Mouse (Mus musculus) v-Abl transformed pro-B cells (cell line): ENCODE measurements around the gene Fam13c.
"Not testable (repeated sequence)": the region's sequence is repeated elsewhere in the genome, so short reads cannot be mapped to it uniquely, and the experiment has no call there.

Experiments used
- in situ Hi-C, 2 experiments: fragments of 400-800 bp; cut with MboI; formaldehyde crosslinking; loops; one replicate each; pipeline ENCODE4 v1.15.1; 2025; ENCODE audit not compliant: unreplicated experiment in 2 of 2

Gene Fam13c

GRCm38 (mm10) chr10:70439676-70440521 lies at the start of gene Fam13c:
TSS of gene Fam13c (plus strand) at chr10:70440481.
- in situ Hi-C loops, result no loop called here

DNA sequence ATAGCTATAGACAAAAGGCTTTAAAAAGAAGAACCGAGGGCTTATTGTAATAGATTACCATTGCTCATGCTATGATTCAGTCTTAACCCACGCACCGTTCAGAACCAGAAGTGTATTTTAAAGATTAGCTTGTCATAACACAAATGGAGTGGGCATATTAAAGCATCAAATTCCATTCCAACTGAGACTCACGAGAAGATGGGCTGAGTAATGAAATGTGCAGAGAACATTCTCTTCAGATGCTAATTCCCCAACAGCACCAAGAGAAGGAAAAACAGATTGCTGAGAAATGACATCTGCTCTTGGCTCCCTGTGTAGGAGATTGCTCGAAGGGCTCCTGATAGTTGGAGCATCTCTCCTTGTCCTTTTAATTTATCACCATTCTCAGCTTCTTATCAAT lies 44.4 kb upstream of the Fam13c start:
- in situ Hi-C loops, result no loop called here

- in situ Hi-C loops, result no loop called here
These were observed 42.1 kb upstream of the Fam13c start for GRCm38 (mm10) chr10:70398224-70398623.

- in situ Hi-C loops, result no loop called here
These were observed 38.3 kb upstream of the Fam13c start for GRCm38 (mm10) chr10:70402006-70402405.

DNA sequence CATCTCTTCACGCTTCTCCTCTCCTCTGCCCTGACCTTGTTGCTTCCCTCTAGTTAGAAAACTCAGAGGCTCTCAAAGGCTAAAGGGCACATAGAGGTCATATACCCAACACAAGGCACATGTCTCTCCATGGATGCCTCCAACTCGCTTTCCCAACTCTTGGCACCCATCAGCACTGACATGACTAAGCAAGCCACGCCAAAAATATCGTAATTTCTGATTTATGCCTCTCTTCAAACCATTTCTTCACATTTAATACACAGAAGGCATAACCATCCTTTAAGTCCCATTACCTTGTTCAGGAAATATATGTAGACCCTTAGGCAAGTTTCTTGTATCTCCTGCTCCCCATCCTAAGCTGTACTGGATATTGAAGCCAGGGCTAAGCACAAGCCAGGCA lies 37.6 kb upstream of the Fam13c start:
- in situ Hi-C loops, result no loop called here

DNA sequence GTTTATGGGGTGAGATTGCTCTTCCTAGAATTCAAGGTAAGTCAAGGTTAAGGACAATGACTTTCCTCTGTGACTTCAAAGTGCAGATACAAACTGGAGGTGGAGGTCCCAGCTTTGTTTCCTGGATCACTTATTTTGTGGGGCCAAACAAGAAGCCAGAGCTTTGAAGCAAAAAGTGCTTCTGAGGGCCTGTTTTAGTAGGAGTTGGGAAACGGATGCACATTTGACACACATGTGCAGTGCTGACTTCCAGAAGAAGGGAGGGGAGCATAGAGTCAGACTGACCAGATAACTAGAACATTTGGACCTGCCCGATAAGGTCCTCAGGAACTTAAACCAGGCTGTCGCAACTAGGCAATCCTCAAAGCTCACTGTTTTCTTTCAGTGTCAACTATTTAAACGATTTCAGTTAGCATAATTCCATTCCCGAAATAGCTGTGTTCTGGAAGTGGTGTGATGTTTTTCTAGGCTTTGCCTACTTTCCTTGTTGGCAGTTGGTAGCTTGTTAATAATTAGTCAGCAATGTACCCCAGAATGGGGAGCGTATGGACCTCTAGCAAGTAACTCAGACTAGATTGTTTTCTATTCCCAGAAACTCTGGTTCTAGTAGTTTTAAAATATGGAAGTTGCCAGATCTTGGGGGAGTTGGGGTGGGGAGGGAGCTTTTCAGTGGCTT lies 22.3 kb upstream of the Fam13c start:
- in situ Hi-C loops, result no loop called here

GRCm38 (mm10) chr10:70419282-70420264 lies 20.7 kb upstream of the Fam13c start:
- in situ Hi-C loops, result no loop called here

- in situ Hi-C loops, result no loop called here
These were observed 13.9 kb upstream of the Fam13c start for GRCm38 (mm10) chr10:70426373-70426772.

GRCm38 (mm10) chr10:70428121-70428662 lies 12.1 kb upstream of the Fam13c start:
- in situ Hi-C loops, result no loop called here

DNA sequence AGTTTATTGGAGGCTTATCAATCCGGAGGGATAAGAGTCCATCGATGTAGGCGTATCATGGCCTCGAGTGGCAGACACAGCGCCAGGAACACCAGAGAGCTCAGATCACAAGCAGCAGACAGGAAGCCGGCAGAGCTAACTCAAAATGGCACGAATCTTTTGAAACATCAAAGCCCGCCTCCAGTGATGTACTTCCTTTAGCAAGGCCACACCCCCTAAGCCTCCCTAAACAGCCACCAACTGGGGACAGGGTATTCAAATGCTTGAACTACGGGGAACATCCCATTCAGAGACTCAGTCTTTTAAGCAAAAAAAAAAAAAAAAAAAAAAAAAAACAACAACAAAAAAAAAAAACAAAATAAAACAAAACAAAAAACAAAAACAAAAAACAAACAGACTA lies 10.9 kb upstream of the Fam13c start:
- in situ Hi-C loops, result no loop called here

- in situ Hi-C loops, result no loop called here
These were observed 6.9 kb upstream of the Fam13c start for GRCm38 (mm10) chr10:70433334-70433733.

DNA sequence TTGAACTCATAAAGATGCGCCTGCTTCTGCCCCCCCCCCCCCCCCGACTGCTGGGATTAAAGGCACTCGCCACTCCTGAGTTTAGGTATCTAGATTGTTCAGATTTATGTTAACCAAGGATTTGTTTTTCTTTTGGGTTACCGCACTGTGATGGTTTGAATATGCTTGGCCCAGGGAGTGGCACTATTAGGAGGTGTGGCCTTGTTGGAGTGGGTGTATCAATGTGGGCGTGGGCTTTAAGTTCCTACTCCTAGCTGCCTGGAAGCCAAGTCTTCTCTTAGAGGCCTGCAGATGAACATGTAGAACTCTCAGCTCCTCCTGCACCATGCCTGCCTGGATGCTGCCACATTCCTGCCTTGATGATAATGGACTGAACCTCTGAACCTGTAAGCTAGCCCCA lies 6.5 kb upstream of the Fam13c start:
- in situ Hi-C loops, result not testable (repeated sequence)

DNA sequence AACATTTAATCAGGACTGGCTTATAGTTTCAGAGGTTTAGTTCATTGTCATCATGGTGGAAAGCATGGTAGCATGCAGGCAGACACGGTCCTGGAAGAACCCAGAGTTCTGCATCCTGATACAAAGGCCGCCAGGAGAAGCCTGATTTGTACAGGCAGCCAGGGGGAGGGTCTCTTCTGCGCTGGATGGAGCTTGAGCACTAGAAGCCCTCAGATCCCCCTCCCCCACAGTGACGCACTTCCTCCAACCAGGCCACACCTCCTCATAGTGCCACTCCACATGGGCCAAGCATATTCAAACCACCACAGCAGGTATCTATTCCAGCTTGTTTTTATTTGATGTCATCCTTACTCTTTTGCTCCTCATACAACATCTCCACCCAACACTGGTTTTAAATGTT lies 3.6 kb upstream of the Fam13c start:
- in situ Hi-C loops, result no loop called here

DNA sequence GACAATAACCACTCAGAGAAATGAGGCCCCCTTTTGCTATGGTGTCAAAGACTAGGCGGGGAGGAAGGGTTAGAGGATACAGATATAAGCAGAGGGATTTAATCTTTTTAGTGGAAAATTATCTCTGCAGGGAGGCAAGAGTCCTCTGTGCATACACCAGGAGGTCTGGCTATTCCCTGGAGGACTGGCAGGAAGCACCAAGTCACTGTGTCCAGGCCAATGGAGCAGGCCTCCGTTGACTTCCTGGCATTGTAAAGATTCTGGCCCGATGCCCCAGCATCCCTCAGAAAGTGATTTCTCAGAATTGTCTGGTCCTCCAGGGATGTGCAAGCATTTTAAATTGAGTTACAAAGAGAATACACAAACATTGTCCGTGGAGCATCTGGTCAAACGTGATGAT lies 3.0 kb upstream of the Fam13c start:
- in situ Hi-C loops, result no loop called here

GRCm38 (mm10) chr10:70440639-70441461 lies 569 bp downstream of the Fam13c start:
- in situ Hi-C loops, result no loop called here

DNA sequence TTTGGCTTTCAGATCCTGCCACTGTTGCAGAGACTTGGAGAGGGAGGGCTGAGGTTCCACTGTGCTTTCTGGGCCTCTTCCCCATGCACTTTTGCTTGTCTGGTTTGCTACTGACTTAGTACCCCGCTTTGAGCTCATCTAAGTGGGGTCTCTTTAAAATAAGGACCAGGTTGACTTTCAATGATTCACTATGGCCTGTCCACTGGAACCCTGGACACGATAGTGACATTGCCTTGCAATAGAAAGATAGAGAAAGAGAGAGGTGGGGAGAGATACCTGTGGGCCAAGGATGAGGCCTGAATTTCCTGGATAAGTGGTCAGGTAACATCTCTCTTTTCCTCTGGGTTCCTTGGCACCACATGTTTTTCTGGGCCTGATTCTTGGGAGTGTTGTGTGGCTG lies 1.9 kb downstream of the Fam13c start:
- in situ Hi-C loops, result no loop called here

DNA sequence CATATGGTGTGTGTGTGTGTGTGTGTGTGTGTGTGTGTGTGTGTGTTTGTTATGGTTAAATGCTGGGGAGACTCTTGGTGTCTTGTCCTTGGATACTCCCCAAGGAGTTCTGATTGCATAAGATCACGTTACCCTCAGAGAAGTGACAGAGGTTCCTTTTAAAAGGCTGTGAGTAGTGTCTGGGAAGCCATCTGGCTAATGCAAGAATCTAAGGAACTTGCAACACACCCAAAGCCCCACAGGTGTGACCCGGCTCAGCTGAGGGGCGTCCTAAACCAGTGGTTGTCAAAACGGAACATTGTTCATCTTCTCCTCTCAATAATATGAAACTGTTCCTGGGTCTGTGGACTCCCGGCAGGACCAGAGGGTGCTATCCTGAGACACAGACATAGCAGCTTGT lies 2.3 kb downstream of the Fam13c start:
- in situ Hi-C loops, result no loop called here

DNA sequence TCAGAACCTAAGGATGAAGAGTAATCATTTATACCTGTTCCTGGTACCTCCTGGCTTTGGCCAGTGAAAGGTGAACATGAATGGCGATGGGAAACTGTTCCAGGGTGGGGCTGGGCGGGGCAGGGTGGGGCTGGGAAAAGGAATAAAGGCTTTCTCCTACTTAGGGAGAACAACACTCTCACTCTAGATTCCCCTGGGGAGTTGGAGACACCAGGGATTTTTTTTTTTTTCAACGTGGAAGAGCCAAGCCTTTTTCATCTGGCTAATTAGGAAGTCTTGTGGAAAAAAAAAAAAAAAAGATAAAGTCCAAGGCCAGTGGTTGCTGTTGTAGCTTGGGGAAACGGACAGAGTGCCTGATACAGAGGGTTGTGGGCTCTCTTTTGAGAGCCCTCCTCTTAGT lies 7.5 kb downstream of the Fam13c start:
- in situ Hi-C loops, result no loop called here

DNA sequence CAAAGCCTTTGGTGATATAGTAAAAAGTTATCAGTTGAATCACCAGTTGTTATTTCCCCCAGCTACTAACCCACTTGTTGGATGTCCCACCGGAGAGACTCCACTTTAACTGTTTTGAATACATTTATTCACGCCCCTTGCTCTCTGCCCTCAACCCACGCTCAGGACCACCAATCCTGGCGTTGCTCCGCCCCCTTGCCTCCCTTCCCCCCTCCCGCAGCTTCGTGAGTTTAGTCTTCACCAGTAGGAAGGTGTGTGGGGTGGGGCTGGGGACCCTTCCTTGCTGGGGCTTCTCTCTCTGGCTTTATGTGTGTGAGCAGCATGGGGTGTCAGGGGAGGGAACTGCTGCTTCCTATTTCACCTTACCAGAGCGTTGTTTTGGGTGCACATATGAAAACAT lies 8.9 kb downstream of the Fam13c start:
- in situ Hi-C loops, result no loop called here

- in situ Hi-C loops, result no loop called here
These were observed 15.6 kb downstream of the Fam13c start for GRCm38 (mm10) chr10:70455886-70456305.
